Mouse (Mus musculus) C2C12 (cell line): ENCODE measurements at regions not wholly inside any gene's neighbourhood (a gene's known extent, or its start where the extent isn't known, plus 50 kb on each side); places are given as distances from the start of the nearest gene placed in this dataset.

Source experiments
- CEBPB ChIP-seq: IDR thresholded peaks from one replicate; pipeline ENCODE4 v1.6.1; 2011; ENCODE audit warnings: low read depth, mild to moderate bottlenecking, control low read depth, moderate library complexity
- CTCF ChIP-seq: IDR thresholded peaks from one replicate; pipeline ENCODE4 v1.5.1; 2011; ENCODE audit not compliant: control insufficient read depth, insufficient read depth, insufficient read length
- MYOG ChIP-seq: IDR thresholded peaks from one replicate; pipeline ENCODE4 v1.6.1; 2011; ENCODE audit not compliant: control insufficient read depth, insufficient read length; ENCODE audit errors: extremely low read depth
- USF1 ChIP-seq: IDR thresholded peaks from one replicate; pipeline ENCODE4 v1.6.1; 2011; ENCODE audit warnings: low read depth, mild to moderate bottlenecking, control low read depth, moderate library complexity

DNA sequence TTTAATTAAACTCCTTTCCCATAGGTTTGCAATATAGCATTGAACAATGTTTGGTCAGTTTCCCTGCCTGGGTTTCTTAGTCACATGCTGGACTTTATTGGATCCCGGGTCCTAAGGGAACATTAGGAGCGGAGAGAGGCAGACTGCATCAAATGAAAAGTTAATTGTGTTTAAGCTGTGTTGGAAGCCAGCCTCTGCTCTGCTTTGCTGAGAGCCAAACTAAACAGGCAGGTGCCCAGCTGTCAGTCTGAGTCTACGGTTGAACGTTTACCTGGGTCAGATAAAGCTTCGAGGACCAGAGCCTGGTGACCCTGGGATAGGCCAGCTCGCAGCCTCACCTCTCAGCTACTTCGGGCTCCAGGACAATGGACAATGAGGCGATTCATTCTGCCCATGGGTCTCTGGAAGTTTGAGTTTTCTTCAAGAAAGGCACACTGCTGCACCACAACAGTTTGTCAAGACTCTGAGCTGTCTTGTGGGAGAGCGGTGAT is 143.8 kb downstream of the Ppp4r2 start:
- TF ChIP-seq CEBPB (no peak), CTCF (no peak), MYOG (no peak), USF1 (no peak)
